Mouse (Mus musculus) cerebellum, adult (tissue): ENCODE data around the gene Ddt.
A peak's percentile ranks its signal among the peaks of the same experiment; 100 is the strongest.

Experiments used
- ATAC-seq: cut with Nextera tagmentation; 2 replicates; pipeline ENCODE4 v1.9.2; 2017; ENCODE audit warnings: mild to moderate bottlenecking, moderate library complexity, mixed read lengths; ENCODE audit not compliant: insufficient number of reproducible peaks, low FRiP score, low TSS enrichment

Gene Ddt

GRCm38 (mm10) chr10:75772795-75773664 is at the start of gene Ddt:
Ddt (minus strand) TSS chr10:75773414.
- ATAC-seq: peak; percentile 96

DNA sequence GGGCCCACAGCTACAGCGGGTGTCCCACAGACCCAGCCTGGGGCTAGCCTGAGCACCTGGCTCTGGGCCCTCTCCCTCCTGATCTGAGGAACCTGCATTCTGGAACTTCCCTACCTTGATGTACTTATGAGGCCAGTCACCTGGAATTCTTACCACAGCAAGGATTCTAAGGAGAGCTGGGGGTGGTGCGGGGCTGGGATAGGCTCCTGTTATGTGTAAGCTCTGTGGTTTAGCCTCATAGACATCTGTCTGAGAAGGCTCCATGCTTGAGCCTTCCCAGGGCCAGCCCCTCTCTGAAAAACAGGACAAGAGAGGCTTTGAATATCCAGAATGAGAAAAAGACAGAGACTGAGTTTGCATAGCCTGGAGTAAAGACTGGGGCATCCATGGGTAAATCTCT is 49.2 kb upstream of the Ddt start, which contains the start of gene Gstt4:
Gene Gstt4 (minus strand): TSS at position 101 of the 400 bp plus-strand sequence.
- no peak for ATAC-seq

- no peak for ATAC-seq
Observed at GRCm38 (mm10) chr10:75819882-75820281, 46.7 kb upstream of the Ddt start.

- no peak for ATAC-seq
Observed at GRCm38 (mm10) chr10:75818641-75819040, 45.4 kb upstream of the Ddt start.

GRCm38 (mm10) chr10:75804217-75804616 is 31.0 kb upstream of the Ddt start:
- ATAC-seq: no peak

DNA sequence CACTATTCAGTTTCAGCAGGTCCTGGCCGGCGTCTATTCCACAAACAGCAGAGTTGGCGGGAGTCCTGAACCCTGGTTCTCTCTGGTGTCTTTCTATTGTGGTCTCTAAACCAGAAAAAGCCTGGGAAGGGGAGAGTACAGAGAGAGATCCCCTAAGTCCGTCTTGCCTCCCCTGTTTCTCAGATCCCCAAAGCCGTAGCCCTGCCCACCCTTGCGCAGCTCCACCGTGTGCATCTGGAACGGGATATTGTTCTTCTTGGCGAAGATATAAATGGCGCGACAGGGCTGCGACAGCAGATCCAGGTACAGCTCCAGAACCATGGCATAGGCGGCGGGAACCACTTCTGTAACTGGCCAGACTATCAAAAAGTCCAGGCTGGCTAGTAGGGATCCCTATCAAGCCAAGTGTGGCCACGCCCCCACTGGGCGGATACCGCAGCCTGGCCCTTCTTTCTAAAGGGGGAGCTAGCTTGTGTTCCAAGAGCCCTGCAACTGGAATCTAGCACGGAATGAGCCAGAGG is 25.0 kb upstream of the Ddt start, which contains the start of gene Gstt1:
Gene Gstt1 (minus strand): TSS at position 409 of the 521 bp plus-strand sequence.
- peak; percentile 54 for ATAC-seq

GRCm38 (mm10) chr10:75797619-75798175 is 24.5 kb upstream of the Ddt start:
- peak; percentile 90 for ATAC-seq

DNA sequence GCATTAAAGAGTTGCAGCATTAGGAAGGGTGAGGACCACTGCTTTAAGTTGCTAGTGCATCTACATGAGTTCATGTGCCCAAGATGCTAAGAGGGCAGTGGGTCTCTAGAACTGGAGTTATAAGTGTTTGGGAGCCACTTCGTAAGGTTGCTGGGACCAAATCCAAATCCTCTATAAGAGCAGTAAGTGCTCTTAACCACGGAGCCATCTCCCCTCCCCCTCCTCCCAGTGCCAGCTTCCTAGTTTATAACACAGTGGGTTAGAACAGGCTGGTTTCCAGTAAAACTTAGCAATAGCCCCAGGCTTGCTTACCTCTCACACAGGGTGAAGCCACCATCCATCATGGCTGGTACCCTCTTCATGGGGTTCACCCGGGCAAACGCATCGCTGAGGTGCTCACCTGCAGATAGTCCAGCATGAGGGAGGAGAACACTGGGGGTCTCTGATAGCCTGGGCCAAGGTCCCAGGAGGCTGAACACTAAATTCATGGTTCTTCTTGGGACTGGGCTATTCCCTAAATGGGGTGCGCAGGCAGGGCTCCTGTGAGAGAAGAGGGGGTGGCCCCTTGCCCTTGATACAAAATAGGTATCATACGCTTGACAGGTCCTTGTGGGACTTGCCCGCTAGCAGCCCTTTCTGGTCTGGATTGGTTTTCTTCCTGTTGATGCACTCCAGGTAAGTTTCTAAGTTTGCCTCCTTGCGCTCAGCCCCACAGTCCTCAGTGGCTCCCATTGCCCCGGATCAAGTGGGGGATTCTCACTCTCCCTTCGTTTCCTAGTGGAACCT is 23.7 kb upstream of the Ddt start:
- ATAC-seq: no peak

DNA sequence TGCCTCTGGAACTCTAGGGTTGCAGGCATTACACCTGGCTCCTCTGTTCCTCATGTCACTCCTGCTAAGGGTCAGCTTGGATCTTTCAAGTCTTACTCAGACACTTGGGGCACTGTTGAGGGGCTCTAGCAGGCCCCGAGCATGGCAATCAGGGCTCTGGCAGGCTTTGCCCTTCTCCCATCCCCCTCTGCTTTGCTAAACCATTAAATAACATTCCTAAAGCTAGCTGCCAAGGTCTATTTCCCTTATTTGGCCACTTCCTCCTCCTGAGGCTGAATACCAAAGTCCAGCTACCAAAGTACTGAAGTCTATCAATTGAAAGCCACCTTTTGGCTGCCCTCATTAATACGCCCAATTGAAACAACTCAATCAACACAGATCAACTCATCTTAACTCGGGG is 21.7 kb upstream of the Ddt start:
- ATAC-seq: no peak

GRCm38 (mm10) chr10:75790773-75791172 is 17.6 kb upstream of the Ddt start:
- ATAC-seq: no peak

DNA sequence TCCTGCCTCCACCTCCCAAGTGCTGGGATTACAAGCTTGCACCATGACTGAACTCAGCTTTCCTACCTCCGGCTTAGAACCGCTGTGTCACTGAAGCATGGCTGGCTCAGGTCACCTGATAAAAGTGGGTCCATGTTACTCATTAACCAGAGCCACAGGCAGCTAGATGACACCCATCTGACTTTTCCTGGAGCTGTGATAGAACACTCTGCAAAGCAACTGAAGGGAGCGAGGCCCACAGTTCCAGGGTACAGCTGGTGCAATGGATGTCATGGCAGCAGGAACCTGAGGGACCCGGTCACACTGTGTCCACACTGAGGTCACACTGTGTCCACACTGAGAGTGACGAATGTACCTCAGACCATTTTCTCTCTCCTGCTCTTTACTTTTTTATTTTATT is 16.6 kb upstream of the Ddt start:
- no peak for ATAC-seq

GRCm38 (mm10) chr10:75789081-75789735 is 16.0 kb upstream of the Ddt start:
- no peak for ATAC-seq

DNA sequence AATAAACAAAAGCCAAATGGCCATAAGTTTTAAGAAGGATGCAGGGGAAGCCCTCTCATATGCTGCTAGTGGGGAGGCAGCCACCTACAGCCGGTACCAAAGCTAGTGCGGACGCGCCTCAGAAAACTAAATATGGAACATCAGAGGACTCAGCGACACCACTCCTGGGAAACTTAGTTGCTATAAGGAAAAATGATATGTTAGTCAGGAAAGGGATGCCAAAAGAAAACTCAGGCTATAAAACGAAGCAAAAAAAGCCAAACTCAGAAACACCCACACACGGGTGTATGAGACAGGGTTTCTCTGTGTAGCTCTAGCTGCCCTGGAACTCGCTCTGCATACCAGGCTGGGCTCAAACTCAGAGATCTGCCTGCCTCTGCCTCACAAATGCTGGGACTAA is 15.1 kb upstream of the Ddt start:
- ATAC-seq: no peak

DNA sequence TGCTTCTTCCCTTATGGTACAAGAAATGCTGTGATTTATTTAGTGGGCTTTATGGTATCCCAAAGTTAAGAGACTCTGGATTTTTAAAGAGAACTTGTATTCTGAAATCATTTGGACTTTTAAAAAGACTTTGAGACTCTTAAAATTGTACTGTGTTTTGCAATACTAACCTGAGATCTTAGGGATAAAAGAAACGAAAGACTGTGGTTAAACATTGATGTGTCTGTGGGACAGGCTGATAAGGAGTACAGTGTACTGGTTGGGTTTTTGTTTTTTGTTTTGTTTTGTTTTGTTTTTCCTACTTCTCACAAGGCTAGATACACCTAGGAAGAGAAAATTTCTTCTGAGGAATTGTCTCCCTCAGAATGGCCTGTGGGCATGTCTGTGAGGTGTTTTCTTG is 12.2 kb upstream of the Ddt start:
- no peak for ATAC-seq

DNA sequence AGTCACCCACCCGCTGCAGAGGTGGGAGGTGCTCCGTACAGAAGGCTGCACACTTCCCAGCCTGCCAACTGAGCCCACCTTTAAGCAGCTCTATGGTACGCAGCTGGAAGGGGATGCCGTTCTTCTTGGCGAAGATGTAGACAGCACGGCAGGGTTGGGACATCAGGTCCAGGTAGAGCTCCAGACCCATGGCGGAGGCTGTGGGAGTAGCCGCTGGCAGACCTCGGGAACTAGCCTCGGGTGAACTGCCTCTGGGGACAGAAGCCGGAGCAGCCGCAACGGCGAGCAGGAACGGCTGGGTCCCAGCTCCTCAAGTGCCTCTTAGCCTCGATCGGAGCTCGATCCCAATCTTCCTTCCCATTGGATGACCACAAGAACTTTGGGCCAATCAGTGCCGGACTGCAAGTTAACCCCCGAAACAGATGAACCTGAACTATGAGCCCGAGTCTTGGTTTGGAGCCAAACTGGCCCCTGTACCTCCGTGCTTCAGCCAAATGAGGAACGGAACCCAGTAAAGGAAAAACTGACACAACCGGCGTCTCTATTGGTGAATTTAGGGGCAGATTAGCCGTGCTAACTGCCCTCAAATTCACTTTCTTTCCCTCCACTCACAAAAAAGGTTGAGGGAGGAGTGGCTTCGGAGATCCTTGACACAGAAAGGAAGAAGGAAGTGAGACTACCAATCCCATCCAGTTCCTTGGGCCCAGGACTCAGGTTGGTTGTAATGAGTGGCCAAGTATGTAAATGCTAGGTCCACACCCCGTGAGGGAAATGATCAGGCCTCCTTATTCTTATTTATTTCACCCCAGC is 7.8 kb upstream of the Ddt start, which contains the start of the genes Gm20441 and Gstt3:
Gene Gm20441 (minus strand): TSS at position 186 of the 810 bp plus-strand sequence.
Gene Gstt3 (minus strand): TSS at position 646 of the 810 bp plus-strand sequence.
- 0 out of 2 replicates have a peak, but pooled peaks have one; percentile 40 for ATAC-seq

GRCm38 (mm10) chr10:75779206-75780174 is 6.3 kb upstream of the Ddt start:
- no peak for ATAC-seq

GRCm38 (mm10) chr10:75777885-75778284 is 4.7 kb upstream of the Ddt start:
- no peak for ATAC-seq

DNA sequence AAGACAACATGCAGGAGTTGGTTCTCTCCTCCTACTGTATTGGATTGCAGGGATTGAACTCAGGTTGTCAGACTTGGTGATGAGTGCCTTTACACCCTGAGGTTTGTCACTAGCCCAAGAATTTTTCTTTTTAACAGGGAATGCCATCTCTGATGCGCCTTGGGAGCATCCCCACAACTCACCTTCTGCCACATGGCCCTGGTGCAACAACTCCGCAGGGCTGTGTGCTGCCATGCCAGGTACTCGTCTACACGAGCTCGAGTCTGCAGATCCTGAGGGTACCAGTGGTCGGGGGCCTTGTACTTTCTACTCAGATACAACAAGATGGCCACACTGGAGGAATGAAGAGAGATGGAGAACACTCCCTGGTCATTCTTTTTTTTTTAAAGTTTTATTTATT is 3.3 kb upstream of the Ddt start:
- no peak for ATAC-seq
